Mouse (Mus musculus) CH12.LX (cell line): ENCODE results near the gene Chchd6.

Experiments
- CTCF ChIP-seq, 2 experiments: IDR thresholded peaks in 1 of 2; conservative IDR thresholded peaks in 1 of 2; 2 replicates each; pipeline ENCODE4 v1.5.1; 2011 to 2012; ENCODE audit warnings: low read depth in 2 of 2, low read length in 2 of 2, improper control_type of control experiment in 1 of 2, inconsistent platforms in 1 of 2, mild to moderate bottlenecking in 1 of 2, moderate library complexity in 1 of 2
- E2F4 ChIP-seq: IDR thresholded peaks from 2 replicates; pipeline ENCODE4 v1.6.1; 2011; ENCODE audit warnings: low read depth, low read length, improper control_type of control experiment; ENCODE audit not compliant: insufficient replicate concordance
- EP300 ChIP-seq: IDR thresholded peaks from 2 replicates; pipeline ENCODE4 v1.6.1; 2011; ENCODE audit warnings: low read length, improper control_type of control experiment
- ETS1 ChIP-seq: conservative IDR thresholded peaks from 2 replicates; pipeline ENCODE4 v1.6.1; 2012; ENCODE audit warnings: low read depth, mild to moderate bottlenecking, inconsistent platforms, low read length, improper control_type of control experiment, moderate library complexity
- IRF4 ChIP-seq: IDR thresholded peaks from 2 replicates; pipeline ENCODE4 v1.6.1; 2014; ENCODE audit warnings: low read depth, mild to moderate bottlenecking, inconsistent platforms, low read length, improper control_type of control experiment
- KAT2A ChIP-seq: IDR thresholded peaks from 2 replicates; pipeline ENCODE4 v1.6.1; 2012; ENCODE audit warnings: low read length, improper control_type of control experiment, inconsistent platforms; ENCODE audit not compliant: insufficient replicate concordance
- NRF1 ChIP-seq: IDR thresholded peaks from 2 replicates; pipeline ENCODE4 v1.6.1; 2014; ENCODE audit warnings: low read depth, mild to moderate bottlenecking, inconsistent platforms, low read length, improper control_type of control experiment, moderate library complexity
- POLR2A ChIP-seq: IDR thresholded peaks from 2 replicates; pipeline ENCODE4 v1.6.1; 2011; ENCODE audit warnings: low read depth, mild to moderate bottlenecking, improper control_type of control experiment, low read length
- POLR2AphosphoS2 ChIP-seq: IDR thresholded peaks from 2 replicates; pipeline ENCODE4 v1.6.1; 2011; ENCODE audit warnings: low read depth, low read length, improper control_type of control experiment
- USF1 ChIP-seq: IDR thresholded peaks from 2 replicates; pipeline ENCODE4 v1.6.1; 2014; ENCODE audit warnings: low read depth, mild to moderate bottlenecking, inconsistent platforms, low read length, improper control_type of control experiment
- ZKSCAN1 ChIP-seq: IDR thresholded peaks from 2 replicates; pipeline ENCODE4 v1.6.1; 2012; ENCODE audit warnings: low read depth, inconsistent platforms, low read length, improper control_type of control experiment, borderline replicate concordance

- no peak for TF ChIP-seq USF1
- no peak for TF ChIP-seq POLR2A
- no peak for TF ChIP-seq IRF4
- no peak for TF ChIP-seq KAT2A
- TF ChIP-seq EP300, result no peak
- TF ChIP-seq CTCF (conservative IDR thresholded peaks at IDR 0.05 in 1 of 2, IDR thresholded peaks at IDR 0.05 in 1 of 2; ENCODE audit: low read depth in 2 of 2, low read length in 2 of 2), result no peak
- no peak for TF ChIP-seq NRF1
- TF ChIP-seq ZKSCAN1, result no peak
- no peak for TF ChIP-seq ETS1
- TF ChIP-seq E2F4, result no peak
- TF ChIP-seq POLR2AphosphoS2, result no peak
These were observed 137.9 kb downstream of the Chchd6 start for GRCm38 (mm10) chr6:89457601-89458000.
